Mouse (Mus musculus): ENCODE results near the gene Zdhhc6. TPM values are rescaled to one million over a fixed set of nuclear protein-coding genes. Genes with fewer than 3 reads are reported as not detected.

The Zdhhc6 gene
- polyA plus RNA-seq, 1 experiment from 2014 or later = 49.8 TPM

- peaks cover 15% of the 10 kb centered on the region for H3K36me3 ChIP-seq (ENCODE audit: control insufficient read depth, insufficient read depth, low read length)
- 43% methylated on average over 4 of the region's 4 CpGs for WGBS
Measured at GRCm38 (mm10) chr19:55293175-55293574, 22.7 kb downstream of the Zdhhc6 start.

GRCm38 (mm10) chr19:55292210-55292850 is 23.5 kb downstream of the Zdhhc6 start:
- H3K4me1 ChIP-seq (replicated peaks; ENCODE audit: control insufficient read depth, insufficient read depth) = no peaks in the 10 kb centered on the region
- 88% methylated on average over 2 of the region's 2 CpGs for WGBS
- H3K9me3 ChIP-seq (ENCODE audit: control insufficient read depth, low read length) = no peaks in the 10 kb centered on the region
- H3K9ac ChIP-seq (ENCODE audit: low read length) = no peak overlapping the region
- H3K36me3 ChIP-seq (ENCODE audit: control insufficient read depth, insufficient read depth, low read length) = peaks cover 13% of the 10 kb centered on the region
- no peak for TF ChIP-seq EP300 (optimal IDR thresholded peaks at IDR 0.05)
- TF ChIP-seq CTCF (IDR thresholded peaks at IDR 0.05; ENCODE audit: low read depth) = no peak
- H3K4me3 ChIP-seq (ENCODE audit: low read depth, low read length) = no peak overlapping the region
- DNase-seq (ENCODE audit: low spot score) (no peak), ATAC-seq (ENCODE audit: low FRiP score, low TSS enrichment) (no peak)
- no peaks in the 10 kb centered on the region for H3K27me3 ChIP-seq (ENCODE audit: control insufficient read depth, insufficient read depth, low read length)
- no peak overlapping the region for H3K4me2 ChIP-seq (replicated peaks; ENCODE audit: low read depth)
- H3K27ac ChIP-seq (replicated peaks) = no peak overlapping the region

More at GRCm38 (mm10) chr19:55293175-55293574, 22.7 kb downstream of the Zdhhc6 start:
- no peaks in the 10 kb centered on the region for H3K9me3 ChIP-seq (ENCODE audit: control insufficient read depth, low read length)
- H3K4me1 ChIP-seq (replicated peaks; ENCODE audit: control insufficient read depth, insufficient read depth) = no peaks in the 10 kb centered on the region
- no peaks in the 10 kb centered on the region for H3K27me3 ChIP-seq (ENCODE audit: control insufficient read depth, insufficient read depth, low read length)
- no peak overlapping the region for H3K4me2 ChIP-seq (replicated peaks; ENCODE audit: low read depth)
- no peak overlapping the region for H3K27ac ChIP-seq (replicated peaks)
- TF ChIP-seq EP300 (optimal IDR thresholded peaks at IDR 0.05) (no peak), CTCF (IDR thresholded peaks at IDR 0.05; ENCODE audit: low read depth) (no peak)
- no peak overlapping the region for H3K4me3 ChIP-seq (ENCODE audit: low read depth, low read length)
- ATAC-seq (ENCODE audit: low FRiP score, low TSS enrichment) = no peak
- H3K9ac ChIP-seq (ENCODE audit: low read length) = no peak overlapping the region
- no peak for DNase-seq (ENCODE audit: low spot score)

GRCm38 (mm10) chr19:55290621-55291270 is 25.1 kb downstream of the Zdhhc6 start:
- Histone ChIP-seq H3K9me3 (ENCODE audit: control insufficient read depth, low read length) (no peaks in the 10 kb centered on the region), H3K9ac (ENCODE audit: low read length) (no peak overlapping the region), H3K36me3 (ENCODE audit: control insufficient read depth, insufficient read depth, low read length) (peaks cover 11% of the 10 kb centered on the region), H3K27ac (replicated peaks) (no peak overlapping the region), H3K4me3 (ENCODE audit: low read depth, low read length) (no peak overlapping the region), H3K27me3 (ENCODE audit: control insufficient read depth, insufficient read depth, low read length) (no peaks in the 10 kb centered on the region), H3K4me1 (replicated peaks; ENCODE audit: control insufficient read depth, insufficient read depth) (no peaks in the 10 kb centered on the region), H3K4me2 (replicated peaks; ENCODE audit: low read depth) (no peak overlapping the region)
- WGBS = 82% methylated on average over 2 of the region's 2 CpGs
- DNase-seq (ENCODE audit: low spot score) (no peak), ATAC-seq (ENCODE audit: low FRiP score, low TSS enrichment) (no peak)
- TF ChIP-seq CTCF (IDR thresholded peaks at IDR 0.05; ENCODE audit: low read depth) (no peak), EP300 (optimal IDR thresholded peaks at IDR 0.05) (no peak)

GRCm38 (mm10) chr19:55288974-55289373 is 26.9 kb downstream of the Zdhhc6 start:
- no peak for DNase-seq (ENCODE audit: low spot score)
- H3K9me3 ChIP-seq (ENCODE audit: control insufficient read depth, low read length) = no peaks in the 10 kb centered on the region
- no peak for TF ChIP-seq EP300 (optimal IDR thresholded peaks at IDR 0.05)
- no peak for TF ChIP-seq CTCF (IDR thresholded peaks at IDR 0.05; ENCODE audit: low read depth)

GRCm38 (mm10) chr19:55286034-55286433 is 29.8 kb downstream of the Zdhhc6 start:
- Histone ChIP-seq H3K9ac (ENCODE audit: low read length) (no peak overlapping the region), H3K27ac (replicated peaks) (no peak overlapping the region), H3K4me3 (ENCODE audit: low read depth, low read length) (no peak overlapping the region), H3K9me3 (ENCODE audit: control insufficient read depth, low read length) (no peaks in the 10 kb centered on the region), H3K4me1 (replicated peaks; ENCODE audit: control insufficient read depth, insufficient read depth) (no peaks in the 10 kb centered on the region), H3K4me2 (replicated peaks; ENCODE audit: low read depth) (no peak overlapping the region), H3K36me3 (ENCODE audit: control insufficient read depth, insufficient read depth, low read length) (peaks cover 4% of the 10 kb centered on the region; the same call in 1 of the 2 replicates), H3K27me3 (ENCODE audit: control insufficient read depth, insufficient read depth, low read length) (no peaks in the 10 kb centered on the region)
- no peak for DNase-seq (ENCODE audit: low spot score)
- TF ChIP-seq CTCF (IDR thresholded peaks at IDR 0.05; ENCODE audit: low read depth) (no peak), EP300 (optimal IDR thresholded peaks at IDR 0.05) (no peak)
- no peak for ATAC-seq (ENCODE audit: low FRiP score, low TSS enrichment)
- 89% methylated on average over 4 of the region's 4 CpGs for WGBS

More at GRCm38 (mm10) chr19:55288974-55289373, 26.9 kb downstream of the Zdhhc6 start:
- no peak overlapping the region for H3K27ac ChIP-seq (replicated peaks)
- H3K9ac ChIP-seq (ENCODE audit: low read length) = no peak overlapping the region
- no peak for ATAC-seq (ENCODE audit: low FRiP score, low TSS enrichment)
- H3K36me3 ChIP-seq (ENCODE audit: control insufficient read depth, insufficient read depth, low read length) = peaks cover 5% of the 10 kb centered on the region
- no peak overlapping the region for H3K4me2 ChIP-seq (replicated peaks; ENCODE audit: low read depth)
- no peaks in the 10 kb centered on the region for H3K4me1 ChIP-seq (replicated peaks; ENCODE audit: control insufficient read depth, insufficient read depth)
- no peaks in the 10 kb centered on the region for H3K27me3 ChIP-seq (ENCODE audit: control insufficient read depth, insufficient read depth, low read length)
- H3K4me3 ChIP-seq (ENCODE audit: low read depth, low read length) = no peak overlapping the region

- Histone ChIP-seq H3K4me2 (replicated peaks; ENCODE audit: low read depth) (no peak overlapping the region), H3K27ac (replicated peaks) (no peak overlapping the region), H3K9ac (ENCODE audit: low read length) (no peak overlapping the region), H3K4me1 (replicated peaks; ENCODE audit: control insufficient read depth, insufficient read depth) (no peaks in the 10 kb centered on the region), H3K27me3 (ENCODE audit: control insufficient read depth, insufficient read depth, low read length) (no peaks in the 10 kb centered on the region), H3K4me3 (ENCODE audit: low read depth, low read length) (no peak overlapping the region), H3K36me3 (ENCODE audit: control insufficient read depth, insufficient read depth, low read length) (peaks cover 9% of the 10 kb centered on the region; the same call in 1 of the 2 replicates), H3K9me3 (ENCODE audit: control insufficient read depth, low read length) (no peaks in the 10 kb centered on the region)
- DNase-seq (ENCODE audit: low spot score) (no peak), ATAC-seq (ENCODE audit: low FRiP score, low TSS enrichment) (no peak)
- WGBS = 87% methylated on average over 4 of the region's 4 CpGs
- no peak for TF ChIP-seq EP300 (optimal IDR thresholded peaks at IDR 0.05)
- TF ChIP-seq CTCF (IDR thresholded peaks at IDR 0.05; ENCODE audit: low read depth) = no peak
Measured at GRCm38 (mm10) chr19:55284093-55284492, 31.7 kb downstream of the Zdhhc6 start.

Data from stomach, postnatal 0 days (tissue).